Mouse (Mus musculus) layer of hippocampus, postnatal 36 days (tissue): Measurements from ENCODE around the gene Izumo1r. TPM values are rescaled to one million over a fixed set of nuclear protein-coding genes. Genes with fewer than 3 reads are reported as not detected.

Experiments used
- DNase-seq, 2 experiments: peaks; one replicate each; pipeline ENCODE4 v3.0.0; 2022
- total RNA-seq, 2 experiments: library from RNA; stranded (reverse); gene quantifications; 2 replicates each; pipeline ENCODE4 v1.2.3; 2021

The Izumo1r gene
- total RNA-seq, 2 experiments from 2014 or later = not detected

GRCm38 (mm10) chr9:14864726-14865125 lies 39.0 kb downstream of the Izumo1r start:
- DNase-seq = no peak

DNA sequence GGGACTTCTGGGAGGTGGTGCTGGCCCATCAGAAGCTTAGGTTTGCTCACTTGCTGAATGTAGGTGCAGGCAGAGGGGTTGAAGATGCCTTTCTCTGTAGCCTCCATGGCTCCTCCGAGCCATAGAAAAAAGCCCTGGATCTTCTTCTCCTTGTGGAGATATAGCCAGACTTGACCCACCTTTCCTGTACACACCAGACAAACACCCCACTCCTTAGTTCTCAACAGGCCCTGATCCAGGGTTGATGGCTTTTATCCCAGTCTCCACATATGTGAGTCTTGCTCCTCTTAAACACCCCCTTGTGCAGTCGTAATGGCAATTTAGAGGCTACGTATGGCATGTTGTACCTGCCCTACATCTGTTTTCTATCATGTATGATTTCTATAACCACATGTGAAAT lies 40.6 kb downstream of the Izumo1r start:
- no peak for DNase-seq

DNA sequence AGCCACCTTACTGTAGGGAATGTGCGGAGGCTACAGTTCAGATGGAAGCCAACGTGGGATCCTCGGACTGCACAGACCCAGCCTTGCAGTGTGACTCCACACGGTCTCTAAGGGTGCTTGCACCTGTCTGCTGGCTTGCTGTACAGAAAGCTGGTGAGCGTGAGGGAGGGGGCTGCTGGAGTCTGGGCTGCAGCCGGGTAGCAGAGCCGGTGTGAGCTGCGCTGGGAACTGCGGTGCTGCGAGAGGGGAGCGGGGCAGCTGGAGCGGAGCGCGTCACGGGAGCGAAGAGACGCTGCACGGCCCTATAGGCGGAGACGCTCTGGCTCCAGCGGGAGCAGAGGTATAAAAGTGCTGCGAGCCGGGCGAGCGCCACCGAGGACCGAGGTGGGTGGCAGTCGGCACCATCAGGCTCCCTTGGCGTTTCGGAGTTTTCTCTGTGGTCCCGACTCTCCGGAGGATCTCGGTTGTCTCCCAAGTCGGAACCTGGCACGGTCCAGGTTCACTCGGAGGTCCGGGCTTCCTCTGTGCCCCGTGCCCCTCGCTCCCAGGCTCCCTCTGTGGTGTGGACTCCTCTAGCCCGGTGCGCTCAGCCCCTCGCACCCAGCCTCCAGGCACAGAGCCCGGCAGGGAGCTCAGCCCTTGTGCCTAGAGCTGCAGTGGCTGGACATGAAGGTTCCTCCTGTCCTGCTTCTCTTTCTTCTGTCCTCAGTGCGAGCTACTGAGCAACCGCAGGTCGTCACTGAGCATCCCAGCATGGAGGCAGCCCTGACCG lies 43.7 kb downstream of the Izumo1r start, which contains the start of gene Gpr83:
Gpr83 (plus strand) TSS at position 343 of the 772 bp plus-strand sequence.
- peak; percentile 57 to 65 for DNase-seq

- no peak for DNase-seq
These were observed 45.0 kb downstream of the Izumo1r start for GRCm38 (mm10) chr9:14858782-14859181.

- no peak for DNase-seq
These were observed 45.5 kb downstream of the Izumo1r start for GRCm38 (mm10) chr9:14858170-14858706.

DNA sequence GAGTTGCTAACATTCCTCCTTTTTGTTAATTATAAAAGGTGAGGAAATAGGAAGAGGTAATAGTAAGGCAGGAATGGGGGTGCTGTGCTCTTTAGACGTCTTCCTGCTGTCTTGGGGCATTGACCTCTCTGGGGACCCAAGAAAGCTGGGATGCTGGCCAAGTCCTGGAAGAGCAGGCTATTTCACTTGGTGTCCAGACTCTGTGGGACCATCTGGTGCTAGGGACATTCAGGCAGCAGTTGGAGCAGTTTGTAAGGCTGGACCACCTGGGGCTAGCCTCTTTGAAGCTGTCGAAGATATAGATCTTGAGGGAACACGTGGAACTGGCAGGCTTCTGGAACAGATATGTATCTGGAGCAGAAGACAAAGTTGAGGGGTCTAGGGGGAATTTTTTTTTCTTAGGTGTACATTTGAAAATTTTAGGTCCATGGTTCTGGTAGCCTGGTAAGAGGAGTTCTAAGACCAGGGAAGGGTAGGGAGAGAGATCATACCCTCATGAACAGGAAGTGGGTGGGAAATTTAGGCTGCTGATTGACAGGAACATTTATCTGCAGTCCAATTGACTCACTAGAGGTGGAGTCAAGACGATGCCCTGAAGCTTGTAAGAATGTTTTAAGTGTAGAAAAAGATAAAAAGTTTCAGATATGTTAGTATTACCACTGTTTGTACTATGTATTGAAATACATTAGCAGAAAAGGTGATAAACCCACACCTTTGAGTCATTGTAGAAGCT lies 46.7 kb downstream of the Izumo1r start:
- DNase-seq = no peak

DNA sequence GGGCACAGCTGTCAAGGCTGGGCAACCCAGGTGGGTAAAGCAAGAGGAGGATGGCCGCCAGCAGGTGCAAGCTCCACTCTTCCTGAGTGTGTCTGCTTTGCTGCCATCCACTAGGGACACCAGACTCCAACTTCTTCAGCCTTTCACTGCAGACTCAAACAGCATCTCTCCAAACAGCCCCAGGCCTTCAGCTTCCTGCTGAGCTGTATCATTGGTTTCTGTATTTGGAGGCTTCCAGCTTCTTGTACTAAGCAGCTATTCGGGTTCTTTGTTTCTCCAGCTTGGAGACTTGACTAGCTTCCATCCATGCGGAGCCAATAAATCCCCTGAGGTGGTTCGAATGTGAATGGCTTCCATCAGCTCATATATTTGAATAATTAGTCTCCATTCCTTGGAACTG lies 49.2 kb downstream of the Izumo1r start:
- DNase-seq = no peak

DNA sequence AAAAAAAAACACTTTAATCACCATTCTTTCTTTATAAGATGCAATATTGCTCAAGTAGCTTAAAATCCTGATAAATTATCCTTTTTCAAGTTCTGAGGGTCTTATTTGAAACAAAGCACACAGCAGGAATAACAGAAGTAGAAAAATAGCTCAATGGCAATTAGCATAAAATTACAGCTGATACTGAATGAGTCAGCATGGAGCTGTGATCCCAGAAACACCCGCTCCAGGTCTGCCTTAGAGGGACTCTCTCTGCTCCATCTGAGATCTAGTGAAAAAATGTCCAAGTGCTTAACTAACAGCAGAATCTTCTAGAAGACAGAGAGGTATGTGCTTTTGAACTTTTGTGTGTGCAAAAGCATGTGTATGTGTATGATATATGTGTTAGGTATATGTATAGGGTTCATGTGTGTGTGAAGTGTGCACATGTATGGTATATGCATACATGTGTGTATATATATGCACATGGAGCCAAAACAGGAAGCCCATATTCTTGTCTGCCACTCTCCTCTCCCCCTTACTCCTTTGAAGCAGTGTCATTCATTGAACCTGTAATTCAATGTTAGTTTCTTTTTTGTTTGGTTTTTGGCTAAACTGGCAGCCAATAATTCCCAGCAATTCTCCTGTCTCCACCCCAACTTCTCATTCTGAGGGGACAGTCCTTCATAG lies 55.3 kb downstream of the Izumo1r start:
- DNase-seq = no peak

- no peak for DNase-seq
These were observed 57.3 kb downstream of the Izumo1r start for GRCm38 (mm10) chr9:14846428-14846827.

GRCm38 (mm10) chr9:14843901-14844300 lies 59.8 kb downstream of the Izumo1r start:
- DNase-seq = no peak

GRCm38 (mm10) chr9:14843311-14843857 lies 60.4 kb downstream of the Izumo1r start:
- no peak for DNase-seq

- DNase-seq = no peak
These were observed 61.6 kb downstream of the Izumo1r start for GRCm38 (mm10) chr9:14841878-14842761.

DNA sequence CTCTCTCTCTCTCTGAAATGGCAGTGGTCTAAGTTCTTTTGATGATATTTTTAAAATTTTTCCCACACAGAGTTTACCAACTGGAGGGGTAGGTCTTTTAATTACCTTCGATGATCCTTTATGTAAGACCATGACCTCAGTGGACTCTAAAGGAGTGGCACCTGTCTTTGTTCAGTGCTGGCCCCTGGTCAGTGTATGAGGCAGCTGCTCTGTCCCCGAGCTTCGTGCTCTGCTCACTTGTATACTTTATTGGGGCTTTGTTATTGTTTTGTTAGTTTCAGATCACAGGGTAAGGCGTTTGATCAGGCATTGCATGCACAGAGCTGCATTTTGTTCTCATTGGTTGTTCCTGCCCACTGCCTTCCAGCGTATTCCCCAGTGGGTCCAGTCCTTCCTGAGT lies 63.8 kb downstream of the Izumo1r start:
- DNase-seq = no peak

DNA sequence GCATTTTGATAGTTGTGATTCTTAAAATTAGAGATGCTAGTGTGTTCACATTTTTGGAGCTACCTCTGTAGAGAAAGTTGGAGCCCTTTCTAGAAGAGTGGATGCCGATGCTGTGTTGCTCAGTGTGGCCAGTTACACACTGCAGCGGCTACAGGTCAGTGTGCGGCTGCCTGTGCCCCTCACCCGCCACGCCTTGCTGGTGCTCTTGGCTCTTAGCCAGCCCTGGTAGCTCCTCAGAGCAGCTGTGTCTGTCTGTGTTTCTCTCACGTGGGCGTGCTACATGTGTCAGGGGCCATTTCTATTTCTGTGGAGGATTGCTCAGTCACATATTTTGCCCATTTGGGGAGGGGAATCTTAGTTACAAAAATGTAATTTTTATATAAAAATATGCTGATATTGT lies 64.2 kb downstream of the Izumo1r start:
- no peak for DNase-seq

Other genes starting within 250 kb of the Izumo1r start
- not detected for gene Piwil4, start 163.2 kb downstream of the Izumo1r start, total RNA-seq
- under 1 TPM; 0.15 to 0.18 TPM for gene Fut4, start 151.6 kb downstream of the Izumo1r start, total RNA-seq
- not detected for gene 1700012B09Rik, start 132.9 kb downstream of the Izumo1r start, total RNA-seq
- 10 to 100 TPM; 13.6 to 14.6 TPM for gene Mre11a, start 119.3 kb downstream of the Izumo1r start, total RNA-seq
- 10 to 100 TPM; 12.7 to 19.6 TPM for gene Ankrd49, start 119.1 kb downstream of the Izumo1r start, total RNA-seq
- gene Gpr83, start 43.7 kb downstream of the Izumo1r start, total RNA-seq = 10 to 100 TPM; 13.0 to 13.8 TPM
- 10 to 100 TPM; 26.8 to 27.5 TPM for gene Panx1, start 141.5 kb upstream of the Izumo1r start, total RNA-seq
- not detected for gene Hephl1, start 208.2 kb upstream of the Izumo1r start, total RNA-seq